Mouse (Mus musculus): Measurements from ENCODE around the gene Trim26. TPM values are rescaled to one million over a fixed set of nuclear protein-coding genes. Genes with fewer than 3 reads are reported as not detected.
"Not testable (repeated sequence)": the region's sequence is repeated elsewhere in the genome, so short reads cannot be mapped to it uniquely, and the experiment has no call there.

Trim26 gene
- total RNA-seq, 2 experiments from 2014 or later: 23.1 to 24.2 TPM

DNA sequence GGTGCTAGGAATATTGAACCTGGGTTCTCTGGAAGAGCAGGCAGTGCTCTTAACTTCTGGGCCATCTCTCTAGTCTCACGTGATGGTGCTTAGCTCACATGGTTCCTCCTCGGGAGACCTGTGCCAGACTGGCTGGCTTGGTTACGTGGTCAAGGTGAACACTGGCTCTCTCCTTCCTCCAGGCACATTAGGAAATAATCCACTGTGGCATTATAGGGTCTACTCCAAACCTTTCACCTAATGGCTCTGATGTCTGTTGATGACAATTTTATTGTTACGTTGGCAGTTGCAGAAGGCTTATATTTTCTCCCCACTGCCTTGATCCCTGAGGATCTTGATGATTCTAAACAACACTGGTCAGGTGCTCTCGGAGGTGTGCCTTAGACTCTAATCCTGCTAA is 12.0 kb downstream of the Trim26 start:
- intact Hi-C loops (cut with DNase I): no loop called here
- no peak for DNase-seq

- DNase-seq: no peak
- intact Hi-C loops (cut with DNase I): no loop called here
Observed at GRCm38 (mm10) chr17:36849992-36850391, 13.1 kb downstream of the Trim26 start.

GRCm38 (mm10) chr17:36851200-36851599 is 14.3 kb downstream of the Trim26 start:
- DNase-seq: no peak
- intact Hi-C loops (cut with DNase I): no loop called here

DNA sequence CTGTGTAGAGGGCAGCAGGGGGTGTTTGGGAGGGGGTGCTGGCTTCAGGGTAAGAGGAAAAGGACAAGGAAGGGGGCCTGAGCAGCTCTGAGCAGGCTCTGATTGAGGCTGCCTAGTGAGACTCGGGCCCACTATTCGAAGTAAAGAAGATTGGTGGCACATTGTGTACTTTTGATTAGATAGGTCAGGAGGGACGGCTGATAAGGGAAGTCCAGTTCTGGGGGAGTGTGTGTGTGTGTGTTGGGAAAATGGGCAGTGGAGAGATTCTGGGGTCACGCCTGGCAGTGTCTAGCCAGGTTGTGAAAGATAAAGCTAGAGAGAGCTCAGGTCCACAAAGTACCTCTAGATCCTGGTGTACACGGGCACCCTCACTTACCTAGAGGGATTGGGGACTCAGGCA is 14.7 kb downstream of the Trim26 start:
- intact Hi-C loops (cut with DNase I): no loop called here
- no peak for DNase-seq

DNA sequence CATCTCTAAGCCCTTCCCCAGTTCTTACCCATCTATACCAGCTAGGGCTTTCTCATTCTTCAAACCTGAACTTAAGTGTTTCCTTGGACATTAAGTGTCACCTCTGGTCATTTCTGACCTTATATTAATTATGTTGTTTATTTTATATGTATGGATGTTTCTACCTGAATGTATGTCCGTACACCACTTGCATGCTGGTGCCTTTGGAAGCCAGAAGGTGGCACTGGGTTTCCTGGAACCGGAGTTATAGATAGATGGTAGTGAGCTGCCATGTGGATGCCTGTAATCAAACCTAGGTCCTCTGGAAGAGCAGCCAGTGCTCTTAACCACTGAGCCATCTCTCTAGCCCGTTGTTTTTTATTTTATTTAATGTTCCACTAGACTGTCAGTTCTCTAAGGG is 18.6 kb downstream of the Trim26 start:
- no peak for DNase-seq
- intact Hi-C loops (cut with DNase I): no loop called here

- no peak for DNase-seq
- intact Hi-C loops (cut with DNase I): no loop called here
Observed at GRCm38 (mm10) chr17:36856236-36856635, 19.3 kb downstream of the Trim26 start.

DNA sequence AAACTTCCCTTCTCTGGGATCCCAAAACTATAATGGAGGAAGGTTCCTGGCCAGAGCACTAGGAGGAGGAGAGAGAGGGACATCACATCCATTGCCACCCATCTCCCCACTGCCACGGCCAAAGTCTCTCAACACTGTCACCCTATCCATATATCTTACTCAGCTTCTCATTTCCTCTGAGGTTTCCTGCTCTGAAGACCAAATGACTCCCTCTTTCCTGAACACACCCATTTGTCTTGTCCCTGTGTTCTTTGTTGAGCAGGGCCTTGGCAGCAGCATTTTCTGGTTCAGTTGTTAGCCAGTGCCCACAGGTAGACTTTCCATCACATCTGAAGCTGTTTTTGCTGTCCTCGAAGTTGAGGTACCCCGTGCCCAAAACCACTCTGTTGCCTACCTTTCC is 21.2 kb downstream of the Trim26 start:
- intact Hi-C loops (cut with DNase I): no loop called here
- DNase-seq: no peak

DNA sequence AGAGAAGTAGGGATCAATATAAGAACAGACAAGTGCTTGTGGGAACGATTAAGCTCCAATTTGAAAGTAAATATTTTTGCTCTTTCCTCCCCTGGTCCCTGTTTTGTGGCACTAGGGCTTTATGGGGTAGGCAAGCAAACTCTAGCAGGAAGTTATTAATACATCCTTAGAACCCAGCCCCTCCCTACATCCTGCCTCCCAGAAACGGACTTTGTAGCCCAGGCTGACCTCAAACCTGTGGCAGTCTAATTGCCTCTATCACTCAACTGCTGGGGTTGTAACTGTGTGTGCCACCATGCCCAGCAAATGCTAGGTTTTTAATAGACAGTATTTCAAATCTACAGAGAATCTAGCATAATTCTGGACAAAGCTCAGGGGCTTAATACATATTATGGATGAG is 24.7 kb downstream of the Trim26 start:
- no peak for DNase-seq
- intact Hi-C loops (cut with DNase I): no loop called here

GRCm38 (mm10) chr17:36866719-36867527 is 30.0 kb downstream of the Trim26 start, which contains the start of gene Trim15:
TSS of gene Trim15 (minus strand) at chr17:36867210.
- intact Hi-C loops (cut with DNase I): no loop called here
- no peak for DNase-seq

GRCm38 (mm10) chr17:36868836-36869235 is 31.9 kb downstream of the Trim26 start:
- intact Hi-C loops (cut with DNase I): no loop called here

DNA sequence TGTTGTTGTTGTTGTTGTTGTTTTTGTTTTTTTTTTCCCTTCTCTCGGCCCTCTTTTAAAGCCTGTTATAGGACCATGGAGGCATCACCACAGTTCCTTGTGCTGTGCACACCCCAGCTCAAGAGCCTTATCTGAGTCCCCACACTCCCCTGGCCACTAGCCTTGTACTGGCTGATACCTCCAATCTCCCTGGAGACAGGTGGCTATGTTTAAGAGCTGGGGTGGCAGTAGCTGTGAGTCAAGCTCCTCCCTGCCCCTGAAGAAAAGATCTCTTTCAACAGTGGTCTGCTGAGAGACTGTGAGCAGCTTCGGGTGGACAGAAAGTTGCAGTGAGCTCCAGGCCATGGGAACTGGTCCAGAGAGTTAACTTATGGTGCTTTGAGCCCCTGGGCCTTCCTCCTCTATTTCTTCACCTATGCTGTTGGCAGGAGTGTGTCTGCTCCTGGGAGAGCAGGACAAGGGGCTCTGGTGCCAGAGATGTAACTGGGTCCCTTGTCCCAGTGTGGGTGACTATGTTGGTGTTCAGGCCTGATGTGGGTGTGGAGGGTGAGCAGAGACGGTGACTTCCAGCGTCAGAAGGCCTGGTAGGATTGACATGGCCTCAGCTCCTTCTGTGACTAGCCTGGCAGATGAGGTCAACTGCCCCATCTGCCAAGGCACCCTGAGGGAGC is 32.5 kb downstream of the Trim26 start, which contains the start of gene Trim10:
Gene Trim10, plus strand, starts transcription at position 291 of the 671 bp plus-strand sequence.
- intact Hi-C loops (cut with DNase I): no loop called here
- DNase-seq: no peak

More at GRCm38 (mm10) chr17:36868836-36869235, 31.9 kb downstream of the Trim26 start:
- no peak for DNase-seq

DNA sequence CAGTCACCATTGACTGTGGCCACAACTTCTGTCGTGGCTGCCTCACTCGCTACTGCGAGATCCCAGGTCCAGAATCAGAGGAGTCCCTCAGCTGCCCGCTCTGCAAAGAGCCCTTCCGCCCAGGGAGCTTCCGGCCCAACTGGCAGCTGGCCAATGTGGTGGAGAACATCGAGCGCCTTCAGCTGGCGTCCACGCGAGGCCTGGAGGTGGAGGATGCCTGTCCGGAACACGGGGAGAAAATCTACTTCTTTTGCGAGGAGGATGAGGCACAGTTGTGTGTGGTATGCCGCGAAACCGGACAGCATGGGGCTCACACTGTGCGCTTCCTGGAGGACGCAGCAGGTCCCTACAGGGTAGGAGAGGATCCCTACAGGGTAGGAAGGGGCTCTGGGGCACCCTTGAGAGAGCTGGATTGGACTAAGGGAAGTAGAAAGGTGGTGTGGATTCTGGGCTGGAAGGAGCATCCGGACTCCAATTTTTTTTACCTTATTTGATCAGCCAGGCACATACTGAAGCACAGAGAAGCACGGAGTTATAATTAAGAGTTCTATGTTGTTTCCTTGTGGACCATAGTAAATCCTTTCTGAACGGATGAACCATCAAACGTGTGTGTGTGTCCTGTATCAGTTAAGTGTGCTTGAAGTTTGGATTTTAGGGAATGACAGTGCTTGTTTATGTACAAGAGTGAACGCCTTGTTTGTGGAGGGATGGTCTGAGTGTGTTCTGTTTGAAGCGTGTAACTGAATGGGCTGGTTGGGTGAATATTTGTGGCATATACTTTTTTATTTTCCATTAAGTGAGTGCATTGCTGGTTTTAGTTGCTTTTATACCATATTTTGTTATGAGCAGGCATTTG is 33.2 kb downstream of the Trim26 start:
- DNase-seq: peak; percentile 24 to 52
- intact Hi-C loops (cut with DNase I): no loop called here

DNA sequence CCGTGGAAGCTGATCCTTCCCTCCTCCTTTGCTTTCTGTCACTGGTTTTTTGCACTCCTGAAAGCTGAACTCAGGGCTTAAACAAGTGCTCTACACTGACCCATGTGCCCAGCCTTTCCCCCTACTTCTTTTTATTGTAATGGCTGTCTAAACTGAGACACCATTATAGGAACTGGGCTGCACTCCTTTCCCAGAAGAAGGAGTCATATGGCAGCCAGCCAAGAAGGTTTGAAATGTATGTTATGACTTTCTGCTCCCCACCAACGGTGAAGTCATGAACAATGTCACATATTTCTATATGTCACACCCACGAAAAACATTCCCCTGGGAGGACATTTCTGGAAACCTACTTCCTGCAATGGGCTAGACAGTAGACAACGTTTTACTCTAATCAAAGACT is 37.7 kb downstream of the Trim26 start:
- no peak for DNase-seq

DNA sequence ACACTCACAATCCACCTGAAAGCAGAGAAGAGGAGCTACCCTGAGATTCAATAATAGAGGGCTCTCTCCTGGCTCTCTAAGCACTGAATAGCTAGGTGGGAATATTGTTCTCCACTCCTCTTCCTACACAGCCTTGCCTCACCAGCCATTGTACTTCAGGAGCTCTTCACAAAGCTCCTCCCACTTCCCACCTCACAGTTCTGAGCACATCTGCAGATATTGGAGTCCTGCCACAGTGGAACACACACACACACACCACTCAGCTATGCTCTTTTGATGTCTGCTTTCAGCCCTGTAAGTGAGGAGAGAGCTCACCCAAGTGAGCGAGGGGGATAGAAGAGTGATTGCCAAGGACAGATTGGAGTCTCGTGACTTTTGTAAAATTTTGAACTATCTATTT is 46.4 kb downstream of the Trim26 start:
- intact Hi-C loops (cut with DNase I): no loop called here

More for the DNA sequence above, 37.7 kb downstream of the Trim26 start:
- intact Hi-C loops (cut with DNase I): no loop called here

GRCm38 (mm10) chr17:36885132-36885790 is 48.3 kb downstream of the Trim26 start:
- intact Hi-C loops (cut with DNase I): no loop called here
- no peak for DNase-seq

More for the DNA sequence above, 46.4 kb downstream of the Trim26 start:
- no peak for DNase-seq

DNA sequence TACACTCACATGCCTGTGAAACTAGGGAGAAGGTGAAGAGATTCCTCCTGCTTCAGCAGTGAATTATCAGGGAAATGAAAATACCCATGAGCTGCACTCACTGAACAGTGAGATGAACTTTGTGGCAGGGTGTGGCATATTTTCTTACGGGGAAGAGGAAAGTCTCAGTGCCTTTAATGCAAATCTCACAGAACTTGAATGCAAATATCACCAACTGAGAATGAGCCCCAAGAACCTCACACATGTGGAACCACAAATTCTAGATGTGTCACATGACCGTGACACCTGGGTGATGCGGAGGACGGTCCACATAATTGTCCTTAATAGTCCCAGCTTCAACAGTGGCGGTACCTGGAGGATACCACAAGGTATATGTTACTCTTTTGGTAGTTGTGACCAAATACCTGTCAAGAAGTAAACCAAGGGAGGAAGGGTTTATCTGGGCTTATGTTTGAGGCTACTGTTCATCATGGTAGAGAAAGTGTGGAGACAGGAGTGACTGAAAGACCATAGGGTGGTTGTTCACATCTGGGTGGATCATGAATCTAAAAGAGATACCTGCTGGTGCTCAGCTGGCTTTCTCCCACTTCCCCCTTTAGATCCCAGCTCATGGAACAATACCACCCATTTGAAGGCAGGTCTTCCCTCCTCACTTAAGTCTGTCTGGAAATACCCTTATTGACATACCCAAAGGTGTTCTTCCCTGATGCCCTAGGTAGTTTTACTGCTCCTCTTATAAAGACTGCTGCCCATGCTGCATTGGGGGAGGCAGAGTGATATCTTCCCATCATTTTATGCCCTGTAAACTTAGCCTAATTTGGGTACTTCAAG is 53.4 kb downstream of the Trim26 start, which contains the start of gene Trim40:
Gene Trim40, minus strand, starts transcription at position 51 of the 831 bp plus-strand sequence.
- DNase-seq: no peak
- intact Hi-C loops (cut with DNase I): loop anchor here (5.0 kb wide), 2 partner anchors 68 to 312 kb away; partner anchors contain the start of gene Olfr94

DNA sequence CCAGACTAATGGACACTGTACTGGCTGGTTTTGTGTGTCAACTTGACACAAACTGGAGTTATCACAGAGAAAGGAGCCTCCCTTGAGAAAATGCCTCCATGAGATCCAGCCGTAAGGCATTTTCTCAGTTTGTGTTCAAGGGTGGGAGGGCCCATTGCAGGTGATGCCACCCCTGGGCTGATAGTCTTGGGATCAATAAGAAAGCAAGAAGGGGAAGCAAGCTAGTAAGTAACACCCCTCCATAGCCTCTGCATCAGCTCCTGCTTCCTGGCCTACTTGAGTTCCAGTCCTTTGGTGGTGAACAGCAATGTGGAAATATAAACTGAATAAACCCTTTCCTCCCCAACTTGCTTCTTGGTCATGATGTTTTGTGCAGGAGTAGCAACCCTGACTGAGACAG is 54.6 kb downstream of the Trim26 start:
- intact Hi-C loops (cut with DNase I): loop anchor here (5.0 kb wide), 2 partner anchors 69 to 311 kb away; partner anchors contain the start of gene Olfr94

DNA sequence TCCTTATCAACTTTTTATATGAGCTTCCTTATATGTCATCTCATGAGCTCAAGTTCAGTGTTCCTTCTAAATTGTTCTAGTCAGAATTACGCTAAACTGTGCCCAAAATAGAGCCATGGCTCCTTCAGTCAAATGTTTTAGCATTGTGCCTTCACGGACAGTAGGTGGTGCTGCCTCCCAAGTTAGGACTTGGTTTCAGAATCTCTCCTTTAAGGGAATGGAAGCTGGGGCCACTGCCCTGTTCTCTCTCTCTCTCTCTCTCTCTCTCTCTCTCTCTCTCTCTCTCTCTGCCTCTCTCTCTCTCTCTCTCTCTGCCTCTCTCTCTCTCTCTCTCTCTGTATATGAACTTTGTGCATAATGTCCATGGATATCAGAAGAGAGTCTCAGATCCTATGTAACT is 55.4 kb downstream of the Trim26 start:
- DNase-seq: peak; percentile 40 to 51
- intact Hi-C loops (cut with DNase I): loop anchor here (2.0 to 5.0 kb wide), 3 partner anchors 22 to 310 kb away; partner anchors contain the start of gene Olfr94

More for the DNA sequence above, 54.6 kb downstream of the Trim26 start:
- not testable (repeated sequence) for DNase-seq

- intact Hi-C loops (cut with DNase I): loop anchor here (2.0 to 5.0 kb wide), 3 partner anchors 21 to 309 kb away; partner anchors contain the start of gene Olfr94
- DNase-seq: no peak
Observed at GRCm38 (mm10) chr17:36893387-36893786, 56.5 kb downstream of the Trim26 start.
